Mouse (Mus musculus): ENCODE measurements at regions not wholly inside any gene's neighbourhood (a gene's known extent, or its start where the extent isn't known, plus 50 kb on each side); places are given as distances from the start of the nearest gene placed in this dataset.

- no peak for DNase-seq
- intact Hi-C loops (cut with DNase I): no loop called here
These were observed 50.3 kb upstream of the Lta4h start for GRCm38 (mm10) chr10:93402689-93403509.

Measured in heart, postnatal 10 days (tissue).